Mouse (Mus musculus) cortical plate, adult 2 months (tissue): ENCODE results near the gene Arhgap15.

ENCODE experiments used
- CTCF ChIP-seq: fragments of 200-500 bp; IDR thresholded peaks from 2 replicates; pipeline ENCODE4 v1.5.1; 2011; ENCODE audit warnings: mild to moderate bottlenecking, control low read depth, low read length; ENCODE audit not compliant: insufficient read depth; ENCODE audit errors: extremely low read depth
- POLR2A ChIP-seq: fragments of 200-500 bp; IDR thresholded peaks from 2 replicates; pipeline ENCODE4 v1.6.1; 2011; ENCODE audit warnings: mild to moderate bottlenecking, low read length, control low read depth; ENCODE audit not compliant: insufficient read depth; ENCODE audit errors: extremely low read depth

DNA sequence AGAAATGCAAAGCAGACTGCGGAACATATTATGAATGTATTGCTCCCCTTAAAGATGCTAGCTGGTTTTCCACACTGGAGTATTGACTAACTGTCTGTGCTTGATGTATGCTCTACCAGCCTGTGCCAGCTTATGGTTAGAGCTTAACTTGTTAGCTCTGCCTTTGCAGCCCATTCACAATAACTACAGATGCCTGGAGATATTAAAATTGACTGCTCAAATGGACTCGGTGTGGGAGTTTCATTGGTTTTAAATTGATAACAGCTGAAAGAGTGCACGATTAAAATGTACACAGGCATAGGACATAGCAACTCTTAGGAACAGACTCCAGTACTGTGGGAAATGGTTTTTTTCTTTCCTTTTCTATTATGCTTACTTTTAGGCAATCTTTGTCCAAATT, 376.1 kb downstream of the Arhgap15 start:
- TF ChIP-seq CTCF (no peak), POLR2A (no peak)
